Mouse (Mus musculus): ENCODE data around the gene Grhl1. TPM values are rescaled to one million over a fixed set of nuclear protein-coding genes. Genes with fewer than 3 reads are reported as not detected.
A peak's percentile ranks its signal among the peaks of the same experiment; 100 is the strongest.

The Grhl1 gene
- total and polyA plus RNA-seq, 2 experiments from 2014 or later, result 0.55 to 0.88 TPM

DNA sequence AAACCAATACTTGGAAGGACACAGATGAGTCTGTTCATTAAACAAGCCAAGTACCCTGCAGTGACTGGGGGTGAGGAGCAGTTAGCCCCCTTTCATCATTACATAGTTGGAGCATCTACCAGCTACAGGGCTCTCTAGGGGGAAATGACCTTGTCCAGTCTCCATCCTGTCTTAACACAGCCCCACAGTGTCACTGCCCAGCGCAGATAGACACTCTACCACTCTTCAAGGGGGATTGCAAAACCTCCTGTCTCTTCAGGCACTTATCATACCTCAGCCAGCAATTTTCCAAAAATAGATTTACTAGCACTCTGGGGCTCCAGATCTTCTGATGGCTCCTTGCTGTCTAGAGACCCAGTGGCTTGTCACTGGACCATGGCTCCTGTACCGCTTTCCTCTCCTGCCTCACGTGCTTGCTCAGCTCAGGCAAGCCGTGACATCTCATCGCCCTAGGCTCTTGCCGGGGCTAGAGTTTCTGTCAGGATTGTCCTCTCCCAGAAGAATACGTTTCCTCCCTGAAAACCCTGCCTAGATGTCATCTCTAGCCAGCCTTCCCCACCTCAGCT, 8.6 kb upstream of the Grhl1 start:
- 44% methylated on average over 7 of the region's 7 CpGs for WGBS
- H3K27ac ChIP-seq (ENCODE audit: low read depth), result no peak overlapping the region
- H3K4me3 ChIP-seq (ENCODE audit: low read depth, low read length), result no peak overlapping the region
- H3K9ac ChIP-seq (replicated peaks; ENCODE audit: low read depth, low read length), result no peak overlapping the region
- H3K4me2 ChIP-seq (ENCODE audit: low read depth, low read length), result no peak overlapping the region
- peaks cover 6% of the 10 kb centered on the region; the same call in 1 of the 2 replicates for H3K36me3 ChIP-seq (replicated peaks; ENCODE audit: control insufficient read depth, insufficient read depth, low read length)
- H3K27me3 ChIP-seq (ENCODE audit: control insufficient read depth, insufficient read depth, low read length), result no peaks in the 10 kb centered on the region
- peaks cover 17% of the 10 kb centered on the region for H3K4me1 ChIP-seq (ENCODE audit: control insufficient read depth, insufficient read depth)
- DNase-seq (ENCODE audit: low spot score) (peak; percentile 12), ATAC-seq (ENCODE audit: insufficient read depth, low read depth) (peak; percentile 57)
- H3K9me3 ChIP-seq (replicated peaks; ENCODE audit: control insufficient read depth, low read length), result no peaks in the 10 kb centered on the region
- TF ChIP-seq EP300 (IDR thresholded peaks at IDR 0.05; ENCODE audit: low read depth) (no peak), CTCF (IDR thresholded peaks at IDR 0.05; ENCODE audit: low read depth) (no peak)

GRCm38 (mm10) chr12:24565311-24565710, 6.8 kb upstream of the Grhl1 start:
- ATAC-seq (ENCODE audit: insufficient read depth, low read depth) (no peak), DNase-seq (ENCODE audit: low spot score) (no peak)
- Histone ChIP-seq H3K4me1 (ENCODE audit: control insufficient read depth, insufficient read depth) (peaks cover 17% of the 10 kb centered on the region), H3K27ac (ENCODE audit: low read depth) (no peak overlapping the region), H3K9ac (replicated peaks; ENCODE audit: low read depth, low read length) (no peak overlapping the region), H3K9me3 (replicated peaks; ENCODE audit: control insufficient read depth, low read length) (no peaks in the 10 kb centered on the region), H3K4me2 (ENCODE audit: low read depth, low read length) (no peak overlapping the region), H3K4me3 (ENCODE audit: low read depth, low read length) (no peak overlapping the region), H3K36me3 (replicated peaks; ENCODE audit: control insufficient read depth, insufficient read depth, low read length) (no peaks in the 10 kb centered on the region), H3K27me3 (ENCODE audit: control insufficient read depth, insufficient read depth, low read length) (no peaks in the 10 kb centered on the region)
- 66% methylated on average over 6 of the region's 6 CpGs for WGBS
- TF ChIP-seq EP300 (IDR thresholded peaks at IDR 0.05; ENCODE audit: low read depth) (no peak), CTCF (IDR thresholded peaks at IDR 0.05; ENCODE audit: low read depth) (no peak)

GRCm38 (mm10) chr12:24567606-24568005, 4.5 kb upstream of the Grhl1 start:
- WGBS, result 70% methylated on average over 3 of the region's 3 CpGs
- no peak for TF ChIP-seq CTCF (IDR thresholded peaks at IDR 0.05; ENCODE audit: low read depth)
- TF ChIP-seq EP300 (IDR thresholded peaks at IDR 0.05; ENCODE audit: low read depth), result no peak
- Histone ChIP-seq H3K9me3 (replicated peaks; ENCODE audit: control insufficient read depth, low read length) (no peaks in the 10 kb centered on the region), H3K27me3 (ENCODE audit: control insufficient read depth, insufficient read depth, low read length) (peaks cover 17% of the 10 kb centered on the region; the same call in 1 of the 2 replicates), H3K4me1 (ENCODE audit: control insufficient read depth, insufficient read depth) (peaks cover 17% of the 10 kb centered on the region), H3K4me2 (ENCODE audit: low read depth, low read length) (no peak overlapping the region), H3K36me3 (replicated peaks; ENCODE audit: control insufficient read depth, insufficient read depth, low read length) (no peaks in the 10 kb centered on the region), H3K4me3 (ENCODE audit: low read depth, low read length) (no peak overlapping the region), H3K9ac (replicated peaks; ENCODE audit: low read depth, low read length) (no peak overlapping the region), H3K27ac (ENCODE audit: low read depth) (no peak overlapping the region)
- DNase-seq (ENCODE audit: low spot score) (no peak), ATAC-seq (ENCODE audit: insufficient read depth, low read depth) (no peak)

- TF ChIP-seq CTCF (IDR thresholded peaks at IDR 0.05; ENCODE audit: low read depth) (no peak), EP300 (IDR thresholded peaks at IDR 0.05; ENCODE audit: low read depth) (no peak)
Observed at GRCm38 (mm10) chr12:24572421-24573274, 565 bp downstream of the Grhl1 start.

GRCm38 (mm10) chr12:24573275-24573580, 1.1 kb downstream of the Grhl1 start:
- TF ChIP-seq EP300 (IDR thresholded peaks at IDR 0.05; ENCODE audit: low read depth) (no peak), CTCF (IDR thresholded peaks at IDR 0.05; ENCODE audit: low read depth) (no peak)
- Histone ChIP-seq H3K27ac (ENCODE audit: low read depth) (no peak overlapping the region), H3K36me3 (replicated peaks; ENCODE audit: control insufficient read depth, insufficient read depth, low read length) (no peaks in the 10 kb centered on the region; the same call in 1 of the 2 replicates), H3K4me1 (ENCODE audit: control insufficient read depth, insufficient read depth) (peaks cover 4% of the 10 kb centered on the region), H3K4me3 (ENCODE audit: low read depth, low read length) (0 out of 2 replicates have a peak overlapping the region, but pooled peaks have one; percentile 69), H3K4me2 (ENCODE audit: low read depth, low read length) (peak overlapping the region; percentile 94; the same call in 1 of the 2 replicates), H3K27me3 (ENCODE audit: control insufficient read depth, insufficient read depth, low read length) (peaks cover 17% of the 10 kb centered on the region; the same call in 1 of the 2 replicates), H3K9ac (replicated peaks; ENCODE audit: low read depth, low read length) (no peak overlapping the region), H3K9me3 (replicated peaks; ENCODE audit: control insufficient read depth, low read length) (no peaks in the 10 kb centered on the region)
- DNase-seq (ENCODE audit: low spot score) (no peak), ATAC-seq (ENCODE audit: insufficient read depth, low read depth) (no peak)
- 51% methylated on average over 3 of the region's 3 CpGs for WGBS

More at GRCm38 (mm10) chr12:24572421-24573274, 565 bp downstream of the Grhl1 start:
- peaks cover 4% of the 10 kb centered on the region for H3K4me1 ChIP-seq (ENCODE audit: control insufficient read depth, insufficient read depth)
- no peaks in the 10 kb centered on the region; the same call in 1 of the 2 replicates for H3K36me3 ChIP-seq (replicated peaks; ENCODE audit: control insufficient read depth, insufficient read depth, low read length)
- no peaks in the 10 kb centered on the region for H3K9me3 ChIP-seq (replicated peaks; ENCODE audit: control insufficient read depth, low read length)
- H3K27ac ChIP-seq (ENCODE audit: low read depth), result 0 out of 2 replicates have a peak overlapping the region, but pooled peaks have one; percentile 3
- DNase-seq (ENCODE audit: low spot score), result no peak
- 4% methylated on average over 42 of the region's 48 CpGs for WGBS
- peak overlapping the region; percentile 69 for H3K4me3 ChIP-seq (ENCODE audit: low read depth, low read length)
- H3K9ac ChIP-seq (replicated peaks; ENCODE audit: low read depth, low read length), result peak overlapping the region; percentile 59
- ATAC-seq (ENCODE audit: insufficient read depth, low read depth), result peak; percentile 10
- H3K27me3 ChIP-seq (ENCODE audit: control insufficient read depth, insufficient read depth, low read length), result peaks cover 17% of the 10 kb centered on the region; the same call in 1 of the 2 replicates
- H3K4me2 ChIP-seq (ENCODE audit: low read depth, low read length), result peak overlapping the region; percentile 94
